Mouse (Mus musculus) WW6 (cell line): ENCODE measurements around the gene Lpp.

Experiments used
- DNase-seq: peaks from one replicate; pipeline ENCODE4 v3.0.0-alpha.2; 2013; ENCODE audit warnings: low read depth, low spot score

The Lpp gene

DNA sequence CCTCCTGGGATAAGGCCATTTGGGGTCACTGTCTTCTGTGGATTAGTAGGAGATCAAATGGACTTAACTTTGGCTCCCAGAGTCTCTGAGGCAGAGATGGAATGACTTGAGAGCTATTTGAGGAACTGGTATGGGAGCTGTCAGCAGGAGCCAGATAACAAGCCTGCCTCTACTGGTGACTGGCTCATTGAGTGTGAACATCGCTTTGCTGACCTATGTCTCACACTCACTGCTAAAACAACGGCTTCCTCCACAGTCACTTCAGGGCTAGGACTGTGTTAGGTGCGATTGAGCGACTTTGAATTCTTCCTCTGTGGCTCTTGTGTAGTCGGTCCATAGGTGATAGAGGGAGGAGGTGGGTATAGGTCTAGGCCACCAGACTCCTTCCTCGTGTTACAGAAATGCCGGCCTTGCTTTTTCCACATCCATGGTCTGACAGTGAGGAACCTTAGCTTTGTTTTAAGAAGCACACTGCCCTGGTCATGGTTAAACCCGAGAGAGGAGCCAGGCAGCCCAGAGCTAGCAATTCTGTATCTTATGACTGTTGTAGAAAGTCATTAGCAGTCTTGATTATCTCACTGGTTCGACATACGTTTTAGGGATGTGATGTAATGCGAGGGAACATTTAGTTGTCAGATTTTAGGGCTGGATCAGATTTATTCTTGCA, 108.5 kb downstream of the Lpp start:
- no peak for DNase-seq

DNA sequence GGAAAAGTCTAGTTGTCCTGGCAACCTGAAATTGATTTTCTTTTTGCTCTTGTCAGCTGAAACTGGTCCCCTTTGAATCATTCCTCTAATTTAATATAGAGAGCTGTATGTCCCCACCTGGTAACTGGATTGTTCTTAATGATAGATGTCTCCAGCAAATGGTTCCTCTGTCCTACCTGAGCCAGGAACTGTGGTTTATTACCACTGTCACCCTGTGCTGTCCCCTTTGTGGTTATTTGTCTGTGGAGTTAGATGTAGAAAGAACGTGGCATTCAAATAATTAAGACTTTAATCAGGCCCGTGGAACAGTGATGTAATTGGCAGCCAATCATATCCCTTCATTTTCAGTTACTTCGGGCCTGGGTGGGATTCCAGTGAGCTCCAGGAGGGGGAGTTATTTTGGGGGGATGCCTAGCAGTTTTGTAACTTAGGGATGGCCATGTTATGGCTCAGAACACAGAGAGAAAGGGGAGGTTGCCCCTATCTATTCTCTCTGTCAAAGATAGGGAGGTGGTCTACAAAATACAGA, 109.1 kb downstream of the Lpp start:
- no peak for DNase-seq

DNA sequence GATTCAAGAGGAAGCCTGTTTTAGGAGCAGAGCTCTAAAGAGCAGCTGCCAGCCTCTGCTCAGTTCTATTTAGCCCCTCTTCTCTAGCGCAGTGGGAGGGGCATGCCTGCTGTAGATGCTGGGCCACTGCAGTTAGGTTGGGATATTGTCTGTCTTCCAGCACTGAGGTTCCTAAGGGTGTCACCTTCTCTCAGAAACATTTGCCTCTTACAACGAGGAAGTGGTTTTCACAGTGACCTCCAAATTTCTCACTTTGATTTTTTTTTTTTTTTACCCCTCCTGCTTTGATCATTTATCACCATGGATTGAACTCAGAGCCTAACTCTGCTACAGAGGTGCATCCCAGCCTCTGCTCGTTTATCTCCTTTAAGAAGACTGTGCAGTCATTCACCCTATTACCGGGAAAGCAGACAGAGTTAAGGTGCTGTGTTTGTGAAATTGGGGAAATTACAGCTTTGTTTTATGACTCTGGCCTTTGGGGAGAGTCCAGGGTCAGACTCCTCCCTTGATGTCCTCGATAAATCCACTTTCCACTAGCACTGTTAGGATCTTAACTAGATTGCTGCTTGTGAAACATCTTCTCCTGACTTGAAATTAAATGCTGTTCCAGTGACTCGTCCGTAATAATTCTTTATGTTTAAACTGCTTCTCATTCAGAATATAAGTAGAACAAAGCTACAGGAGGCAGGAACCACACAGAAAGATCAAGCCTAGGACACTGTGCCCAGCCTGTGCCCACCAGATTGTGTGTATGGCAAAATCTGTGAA, 111.7 kb downstream of the Lpp start:
- DNase-seq = no peak

DNA sequence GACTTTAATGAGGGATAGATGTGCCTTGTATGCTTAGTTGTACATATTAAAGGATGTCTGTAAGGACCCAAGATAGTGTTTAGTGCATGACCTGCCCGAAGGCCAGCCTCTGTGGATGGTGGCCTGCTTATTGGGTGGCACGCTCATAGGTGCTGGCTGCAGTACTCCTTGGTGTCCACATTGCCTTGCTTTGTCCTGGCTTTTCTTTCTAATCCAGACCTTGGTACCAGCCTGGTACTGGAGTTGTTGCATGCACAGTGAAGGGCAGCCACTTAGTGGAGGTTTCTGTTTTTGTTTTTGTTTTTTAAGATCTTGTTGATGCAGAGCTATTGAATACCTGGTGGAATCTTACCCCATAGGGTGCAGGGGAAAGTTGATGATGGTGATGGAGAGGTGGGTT, 112.9 kb downstream of the Lpp start:
- no peak for DNase-seq

DNA sequence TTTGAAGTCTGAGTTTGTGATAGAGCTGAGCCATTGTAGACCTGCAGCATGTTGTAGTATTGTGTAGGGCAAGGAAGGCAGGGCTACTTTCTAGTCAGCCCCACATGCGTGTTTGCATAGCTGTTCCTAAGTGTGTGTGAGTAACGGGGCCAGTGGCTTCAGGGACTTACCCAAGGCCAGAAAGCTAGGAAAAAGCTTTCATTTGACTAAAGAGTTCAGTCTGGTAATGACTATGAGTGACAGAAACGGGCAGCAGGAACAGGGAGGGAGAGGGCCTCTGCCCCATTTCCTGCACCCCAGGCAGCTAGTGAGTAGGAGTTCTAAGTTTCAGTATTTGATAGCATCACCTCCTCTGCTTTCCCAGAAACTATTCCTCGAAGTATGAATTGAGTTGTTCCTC, 113.4 kb downstream of the Lpp start:
- no peak for DNase-seq

DNA sequence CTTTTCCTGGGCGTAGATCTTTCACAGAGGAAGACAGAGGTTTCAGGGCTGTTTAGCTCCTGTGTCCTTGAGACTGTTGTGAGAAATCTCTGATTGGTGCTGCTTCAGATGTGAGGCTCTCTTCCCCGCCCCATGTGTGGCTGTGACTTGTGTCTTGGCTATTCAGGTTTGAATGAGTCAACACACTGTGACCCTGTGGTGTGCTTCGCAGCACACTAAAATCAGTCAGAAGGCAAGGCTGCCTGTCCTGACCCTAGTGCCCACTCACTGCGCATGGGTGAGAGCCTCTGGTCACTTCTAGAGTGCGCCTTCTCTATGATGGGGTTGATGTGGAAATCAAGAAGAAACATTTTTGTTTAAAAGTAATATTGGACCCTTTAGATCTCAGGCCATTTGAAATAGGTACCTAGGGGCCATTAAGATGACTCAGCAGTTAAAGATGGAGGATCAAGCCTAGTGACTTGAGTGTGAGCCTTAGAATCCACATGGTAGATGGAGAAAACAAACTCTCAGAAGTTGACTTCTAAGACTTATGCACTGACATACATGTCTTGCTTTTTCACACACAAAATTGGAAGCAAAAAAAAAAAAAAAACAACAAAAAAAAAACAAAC, 114.7 kb downstream of the Lpp start:
- DNase-seq = no peak

DNA sequence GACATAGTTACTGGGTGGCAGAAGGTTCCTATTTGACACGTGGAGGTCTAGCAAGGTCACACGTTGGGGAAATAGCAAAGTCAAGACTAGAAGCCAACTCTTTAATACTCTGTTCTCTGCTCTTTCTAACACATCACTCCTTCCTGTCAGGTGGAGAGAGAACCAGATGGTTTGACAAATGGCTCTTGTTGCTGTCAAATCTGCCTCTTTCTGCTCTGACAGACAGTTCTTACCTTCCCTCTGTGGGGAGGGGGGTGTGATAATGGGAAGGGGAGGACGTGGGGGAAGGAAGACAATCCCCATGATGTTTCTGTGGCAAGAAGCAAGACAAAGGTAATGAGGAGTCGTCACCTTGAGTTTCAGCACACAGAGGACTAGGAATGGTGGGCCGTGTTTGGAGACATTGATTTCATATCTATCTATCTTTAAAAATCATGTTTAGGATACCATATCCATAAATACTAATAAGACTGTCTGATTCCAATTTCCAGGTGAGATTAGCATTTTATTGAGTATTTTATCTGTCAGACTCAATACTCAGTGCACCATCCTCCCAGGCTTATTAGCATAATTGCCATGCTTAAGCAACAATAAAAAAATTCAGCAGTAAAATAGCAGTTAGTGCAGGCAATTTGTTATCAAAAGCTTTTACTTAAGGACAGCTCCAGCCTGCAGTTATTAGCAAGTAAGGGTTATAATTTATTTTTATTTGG, 115.9 kb downstream of the Lpp start:
- DNase-seq = no peak

DNA sequence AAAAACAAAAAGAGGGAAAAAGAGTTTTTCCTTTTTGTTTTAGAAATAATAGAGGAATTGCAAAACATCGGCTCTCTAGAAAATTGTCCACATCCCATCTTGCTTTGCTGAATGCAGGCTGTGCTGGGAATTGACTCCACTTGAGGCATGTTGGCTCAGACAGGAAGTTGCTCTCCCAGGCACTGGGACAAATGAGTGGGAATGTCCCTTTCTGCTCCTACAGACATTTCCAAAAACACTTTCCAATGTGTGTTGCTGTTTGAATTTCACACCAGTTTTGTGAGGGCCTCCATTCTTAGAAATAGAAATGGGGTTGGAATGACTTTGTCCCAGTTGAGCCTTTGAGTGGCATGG, 116.5 kb downstream of the Lpp start:
- DNase-seq = no peak

DNA sequence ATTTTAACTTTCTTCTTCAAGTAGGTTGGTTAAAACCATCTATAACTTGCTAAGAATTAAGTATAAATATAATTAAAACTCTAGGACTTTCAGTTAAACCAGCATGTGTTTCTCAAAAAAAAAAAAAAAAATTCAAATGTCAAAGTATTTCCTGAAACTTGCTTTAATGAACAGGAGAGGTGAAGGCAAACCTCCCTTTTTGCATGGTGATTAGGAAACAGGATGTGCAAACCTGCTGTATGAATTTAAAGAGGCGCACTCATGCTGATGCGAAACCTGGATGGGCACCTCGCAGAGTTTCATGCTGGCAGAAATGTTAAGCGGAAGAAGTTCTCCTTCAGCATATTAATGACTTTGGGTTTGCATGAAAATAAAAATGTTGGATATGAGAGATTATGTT, 119.9 kb downstream of the Lpp start:
- DNase-seq = no peak

DNA sequence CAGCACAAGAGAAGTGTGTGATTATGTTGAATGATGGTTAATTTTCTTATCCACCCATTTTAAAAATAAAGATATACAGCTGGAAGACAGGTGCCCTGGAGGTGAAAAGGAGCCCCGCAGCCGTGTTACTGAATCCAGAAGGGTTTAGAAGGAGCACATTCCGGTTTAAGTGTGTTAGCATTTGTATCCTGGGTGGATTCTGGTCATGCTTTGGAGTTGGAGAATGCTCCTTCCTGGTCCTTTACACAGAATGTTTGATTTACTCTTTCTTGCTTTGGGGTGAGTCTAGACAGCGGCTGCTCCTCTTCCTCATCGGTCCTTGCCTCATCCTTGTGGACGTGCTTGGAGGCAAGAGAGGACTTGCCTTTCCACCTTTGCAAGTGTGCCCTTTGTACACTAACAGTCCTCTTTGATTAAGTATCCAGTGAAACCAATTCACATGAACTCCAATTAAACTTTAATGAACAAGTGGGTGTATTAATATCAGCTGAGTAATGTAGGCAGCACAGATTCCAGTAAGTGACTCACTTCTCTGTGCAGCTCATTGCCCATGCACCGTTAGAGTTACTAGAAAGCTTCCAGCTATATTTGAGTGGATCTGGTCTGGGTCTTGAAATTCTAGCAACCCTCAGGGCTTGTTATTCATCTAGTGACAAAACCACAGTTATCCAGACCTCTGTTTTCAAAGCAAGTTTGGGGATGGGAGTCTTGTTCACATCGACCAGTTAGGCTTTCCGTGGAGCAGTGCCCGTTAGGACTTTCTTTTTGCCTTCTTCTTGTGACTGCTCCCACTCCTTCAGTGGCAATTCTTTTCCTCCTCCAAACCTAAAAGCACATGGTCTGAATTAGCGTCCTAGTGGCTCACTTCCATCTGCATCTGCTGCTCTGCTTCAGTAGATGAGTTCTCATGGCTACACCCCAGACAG, 121.8 kb downstream of the Lpp start:
- DNase-seq = no peak

DNA sequence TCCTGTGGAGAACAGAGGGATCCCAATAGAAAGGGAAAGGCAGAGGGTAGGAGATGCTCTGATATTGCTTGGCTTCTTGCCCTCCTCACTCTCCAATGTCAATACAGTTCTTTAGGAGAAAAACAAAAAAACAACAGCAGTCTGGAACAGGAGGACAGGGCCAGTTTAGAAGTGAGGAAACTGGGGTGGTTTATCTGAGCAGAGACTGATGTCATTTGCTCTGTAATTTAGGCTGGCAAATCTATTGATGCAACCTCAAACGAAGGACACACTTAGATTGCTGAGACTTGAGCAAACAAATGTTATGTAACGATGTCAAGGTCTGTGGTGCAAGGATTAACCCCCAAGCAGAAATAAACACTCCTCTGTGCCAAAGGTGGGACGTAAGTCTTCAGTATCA, 123.7 kb downstream of the Lpp start:
- DNase-seq = no peak

DNA sequence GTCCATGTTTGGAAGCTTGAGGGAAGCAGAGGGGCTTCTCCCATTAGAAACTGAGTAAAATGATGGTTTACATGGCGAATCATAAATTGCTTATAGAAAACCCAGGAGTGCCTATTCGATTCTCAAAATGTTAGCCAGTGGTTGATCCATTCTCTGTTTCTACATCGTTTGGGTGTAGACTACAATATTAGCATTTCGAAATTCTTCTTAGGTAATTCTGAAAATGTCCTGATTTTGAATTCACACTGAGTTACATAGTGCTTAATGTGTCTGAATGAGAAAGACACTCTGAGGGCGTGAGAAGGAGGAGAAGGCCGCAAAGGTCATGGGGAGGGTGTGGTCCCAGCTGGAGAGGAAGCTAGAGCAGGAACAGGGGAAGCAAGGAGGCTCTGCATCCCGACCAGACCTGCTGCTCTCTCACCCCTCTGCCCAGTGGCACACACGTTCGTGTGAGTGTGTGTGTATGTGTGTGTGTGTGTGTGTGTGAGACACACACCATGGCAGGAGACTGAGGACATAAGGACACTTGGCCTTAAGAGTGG, 124.3 kb downstream of the Lpp start:
- no peak for DNase-seq

DNA sequence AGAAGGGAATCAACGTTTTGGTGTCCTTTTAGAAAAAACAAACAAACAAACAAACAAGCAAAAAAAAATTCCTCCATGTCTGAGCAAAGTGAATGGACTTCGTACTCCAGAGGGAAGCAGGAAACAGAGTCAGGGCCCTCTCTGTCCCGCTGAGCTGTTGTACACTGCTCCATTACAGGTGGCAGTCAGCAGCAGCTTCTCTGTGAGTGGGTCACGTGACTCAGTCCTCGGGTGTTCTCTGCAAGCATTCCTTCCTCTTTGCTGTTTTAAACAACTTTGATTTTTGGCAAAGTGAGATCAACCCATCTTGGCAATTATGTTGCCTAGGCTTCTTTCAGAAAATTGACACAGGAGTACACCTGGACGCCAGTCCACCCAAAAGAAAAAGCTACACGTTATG, 125.5 kb downstream of the Lpp start:
- no peak for DNase-seq

DNA sequence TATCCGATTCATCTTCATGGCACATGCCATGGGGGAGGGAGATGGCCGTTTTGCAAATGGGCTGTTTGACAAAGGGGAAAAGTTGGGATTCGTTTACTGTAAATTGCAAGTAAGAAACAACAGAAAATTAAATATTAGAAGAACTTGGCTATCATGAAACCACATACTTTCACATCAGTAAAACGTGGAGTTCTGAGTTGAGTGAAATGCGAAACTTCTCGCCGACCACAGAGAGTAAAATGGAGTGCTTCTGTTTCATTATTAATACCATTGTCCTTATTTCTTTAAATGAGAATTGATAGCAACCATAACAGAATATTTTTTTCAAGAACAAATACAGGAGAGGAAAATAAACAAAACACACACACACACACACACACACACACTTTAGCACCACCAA, 133.9 kb downstream of the Lpp start:
- no peak for DNase-seq

DNA sequence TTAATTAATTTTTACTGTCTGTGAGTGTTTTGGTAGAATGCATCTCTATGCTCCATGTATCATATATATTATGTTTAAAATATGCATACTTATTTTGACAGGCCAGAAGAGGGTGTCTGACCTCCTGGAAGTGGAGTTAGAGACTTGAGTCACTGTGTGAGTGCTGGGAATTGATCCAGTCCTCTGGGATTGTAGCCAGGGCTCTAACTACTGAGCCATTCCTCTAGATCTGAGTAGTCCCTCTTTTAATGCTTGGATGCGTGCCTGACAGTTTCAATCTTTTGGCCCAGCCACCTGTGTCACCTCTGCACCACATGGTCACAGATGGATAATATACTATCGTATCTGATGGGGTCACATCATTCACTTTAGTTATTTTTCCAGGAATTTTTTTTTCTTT, 138.4 kb downstream of the Lpp start:
- DNase-seq = no peak

DNA sequence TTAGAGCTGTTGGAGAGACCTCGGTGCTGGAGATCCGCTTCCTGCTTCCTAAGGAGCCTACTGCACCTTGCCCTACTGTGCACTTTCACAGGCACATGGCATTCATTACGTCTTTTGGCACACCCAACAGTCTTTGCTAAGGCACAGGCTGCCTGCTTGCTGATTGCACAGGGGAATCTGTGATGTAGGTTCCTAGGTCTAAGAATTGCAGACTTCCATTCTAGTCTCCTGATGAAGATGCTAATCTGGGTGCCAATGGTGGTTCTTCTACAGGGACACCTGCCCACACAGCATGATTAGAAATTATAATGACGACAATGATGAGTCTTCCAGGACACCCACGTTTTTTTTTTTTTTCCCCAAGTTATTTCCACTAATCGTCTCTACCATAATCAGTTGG, 141.9 kb downstream of the Lpp start:
- DNase-seq = no peak

DNA sequence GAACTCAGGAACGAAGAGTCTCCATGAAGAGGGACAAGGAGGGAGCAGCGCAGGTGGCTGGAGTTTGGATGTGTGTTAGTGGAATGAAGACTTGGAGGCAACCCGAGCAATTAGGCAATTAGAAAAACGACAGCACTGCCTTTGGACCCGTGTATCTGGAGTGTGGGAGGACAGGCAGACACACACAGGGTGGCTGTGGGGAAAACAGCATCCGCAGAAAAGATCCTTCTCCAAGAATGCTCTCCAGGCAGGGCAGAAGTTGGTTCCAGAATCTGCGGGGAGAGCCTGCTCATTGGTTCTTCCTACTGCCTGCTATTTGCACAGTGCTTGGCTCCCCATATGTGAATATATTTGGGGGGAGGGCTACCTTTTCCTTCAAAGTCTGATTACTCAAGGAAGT, 143.0 kb downstream of the Lpp start:
- DNase-seq = no peak

DNA sequence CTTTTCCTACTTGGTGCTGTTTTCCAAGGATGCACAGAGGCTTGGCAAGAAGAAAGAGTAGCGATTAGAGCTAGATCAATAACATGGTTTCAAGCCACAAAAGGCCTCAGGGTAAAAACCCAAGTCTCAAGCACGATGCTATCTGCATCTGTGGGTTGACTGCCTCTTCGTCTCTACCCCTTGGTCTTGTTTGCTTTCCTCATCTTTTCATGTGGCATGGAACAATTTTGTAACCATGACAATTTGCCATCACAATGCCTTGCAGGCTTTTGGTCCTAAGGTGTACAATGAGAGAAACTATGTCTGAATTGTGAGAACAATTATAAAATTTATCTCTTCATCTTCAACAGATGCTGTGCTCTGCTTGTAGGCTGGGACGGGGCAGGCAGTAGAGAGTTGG, 145.7 kb downstream of the Lpp start:
- DNase-seq = no peak

DNA sequence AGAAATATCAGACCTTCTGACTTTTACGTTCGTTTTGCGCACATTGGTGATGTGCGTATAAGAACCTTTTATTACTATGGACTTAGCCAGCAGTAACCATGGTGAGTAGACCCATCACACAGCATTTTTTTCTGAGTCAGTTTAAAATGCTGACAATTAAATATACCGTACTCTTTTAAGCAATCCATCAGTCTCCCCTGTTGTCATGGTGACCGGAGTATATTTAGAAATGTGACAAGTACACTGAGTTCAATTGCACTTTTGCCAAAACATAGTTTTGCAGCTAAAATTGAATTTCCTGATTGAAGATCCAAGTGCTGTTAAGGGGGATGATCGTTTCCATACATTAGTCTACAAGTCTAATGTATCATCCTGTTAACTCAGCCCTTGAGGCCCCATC, 149.6 kb downstream of the Lpp start:
- DNase-seq = no peak

DNA sequence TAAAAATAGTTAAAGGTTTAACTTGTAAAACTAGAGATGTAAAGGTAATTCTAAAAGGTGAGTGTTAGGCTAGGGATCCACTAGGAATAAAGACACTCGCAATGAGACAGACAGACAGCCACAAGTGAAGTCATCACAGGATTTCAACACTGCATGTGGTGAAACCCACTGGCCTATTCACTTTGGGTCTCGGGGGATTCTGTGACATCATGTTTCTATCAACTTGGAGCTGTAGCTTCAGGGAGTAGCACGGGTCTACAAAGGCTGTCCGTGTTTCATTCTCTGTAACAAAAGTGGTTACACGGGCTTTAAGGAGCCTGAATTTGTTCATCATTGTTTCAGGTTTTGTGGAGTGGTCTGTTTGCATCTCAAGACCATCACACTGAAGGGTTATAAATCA, 152.1 kb downstream of the Lpp start:
- DNase-seq = no peak

DNA sequence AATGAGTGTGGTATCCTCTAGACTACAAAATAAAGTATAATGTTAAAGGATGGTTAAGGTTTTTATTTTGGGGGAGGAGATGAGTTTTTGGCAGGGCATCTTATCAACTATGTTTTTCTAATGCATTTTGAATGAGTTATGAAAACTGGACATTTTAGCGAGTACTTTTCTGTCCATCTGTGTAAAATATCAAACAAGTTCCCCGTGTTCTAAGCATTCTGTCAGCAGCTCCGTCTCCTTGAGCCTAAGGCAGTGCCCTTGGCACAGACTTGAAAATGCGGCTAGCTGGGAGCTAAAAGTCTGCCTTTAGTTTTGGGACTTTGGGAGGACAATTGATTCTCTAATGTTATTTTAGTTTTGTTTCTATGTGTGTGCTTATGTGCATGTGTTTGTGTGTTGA, 165.2 kb downstream of the Lpp start:
- no peak for DNase-seq
